Mouse (Mus musculus) stomach, embryonic 16.5 days (tissue): Measurements from ENCODE around the gene Hus1b. TPM values are rescaled to one million over a fixed set of nuclear protein-coding genes. Genes with fewer than 3 reads are reported as not detected.

Source experiments
- ATAC-seq: fragments of 200-750 bp; cut with Nextera tagmentation; 2 replicates; pipeline ENCODE4 v1.8.0; 2017; ENCODE audit warnings: moderate number of reproducible peaks, moderate TSS enrichment; ENCODE audit not compliant: insufficient read depth, low FRiP score
- H3K27ac ChIP-seq: fragments of 300-500 bp; sonication (generic); 2 replicates; pipeline ENCODE4 v1.5.1; 2014; ENCODE audit warnings: low read length
- H3K27me3 ChIP-seq: fragments of 300-500 bp; sonication (generic); 2 replicates; pipeline ENCODE4 v1.6.1; 2014; ENCODE audit warnings: low read length, control low read depth, mixed read lengths; ENCODE audit not compliant: control insufficient read depth, insufficient read depth
- H3K36me3 ChIP-seq: fragments of 300-500 bp; sonication (generic); 2 replicates; pipeline ENCODE4 v1.6.1; 2014; ENCODE audit warnings: low read length; ENCODE audit not compliant: control insufficient read depth, insufficient read depth
- H3K4me1 ChIP-seq: fragments of 300-500 bp; sonication (generic); 2 replicates; pipeline ENCODE4 v1.6.1; 2014; ENCODE audit warnings: low read length, control low read depth, mixed read lengths; ENCODE audit not compliant: control insufficient read depth, insufficient read depth
- H3K4me2 ChIP-seq: fragments of 300-500 bp; sonication (generic); 2 replicates; pipeline ENCODE4 v1.6.1; 2014; ENCODE audit warnings: low read depth, low read length, mixed read lengths
- H3K4me3 ChIP-seq: fragments of 300-500 bp; sonication (generic); replicated peaks from 2 replicates; pipeline ENCODE4 v1.5.1; 2014; ENCODE audit warnings: mild to moderate bottlenecking, low read length
- H3K9ac ChIP-seq: fragments of 300-500 bp; sonication (generic); 2 replicates; pipeline ENCODE4 v1.6.1; 2014; ENCODE audit warnings: low read length
- H3K9me3 ChIP-seq: fragments of 300-500 bp; sonication (generic); replicated peaks from 2 replicates; pipeline ENCODE4 v1.6.1; 2016; ENCODE audit warnings: low read length, control low read depth; ENCODE audit not compliant: control insufficient read depth
- WGBS: fragments of 180-500 bp; shearing (Covaris S2); extraction: QIAGEN DNeasy Blood & Tissue Kit; methylation state at CpG from one replicate; pipeline ENCODE4 v1.1.7; 2014; 5-methylcytosine and 5-hydroxymethylcytosine counted together
- polyA plus RNA-seq: library from polyadenylated mRNA; unstranded; fragments of >200 nt; fragmentation: Nextera tagmentation; extraction: Ambion mirVana; gene quantifications from 2 replicates; pipeline ENCODE4 v1.2.1, GENCODE M21; 2015

Gene Hus1b
- polyA plus RNA-seq, 1 experiment from 2014 or later, result not detected

DNA sequence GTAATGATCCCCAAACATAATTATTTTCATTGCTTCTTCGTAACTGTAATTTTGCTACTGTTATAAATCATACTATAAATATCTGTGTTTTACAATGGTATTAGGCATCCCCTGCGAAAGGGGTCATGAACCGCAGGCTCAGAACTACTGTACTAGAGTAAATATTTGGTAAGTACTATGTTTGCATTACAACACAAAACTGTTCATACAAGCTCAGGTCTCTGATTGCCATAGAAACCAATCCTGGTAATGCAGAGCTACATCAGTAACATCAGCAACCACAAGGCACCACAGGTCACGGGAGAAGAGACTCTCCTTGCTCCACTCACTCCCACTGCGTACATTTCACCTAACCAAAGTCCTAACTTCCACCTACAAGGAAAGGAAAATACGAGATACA, 23.3 kb downstream of the Hus1b start:
- Histone ChIP-seq H3K4me2 (no peak overlapping the region), H3K4me1 (no peaks in the 10 kb centered on the region), H3K27me3 (no peaks in the 10 kb centered on the region), H3K36me3 (no peaks in the 10 kb centered on the region), H3K9ac (no peak overlapping the region), H3K4me3 (no peak overlapping the region), H3K27ac (no peak overlapping the region), H3K9me3 (no peaks in the 10 kb centered on the region)
- no peak for ATAC-seq
- WGBS, result 57% methylated on average over 6 of the region's 6 CpGs

DNA sequence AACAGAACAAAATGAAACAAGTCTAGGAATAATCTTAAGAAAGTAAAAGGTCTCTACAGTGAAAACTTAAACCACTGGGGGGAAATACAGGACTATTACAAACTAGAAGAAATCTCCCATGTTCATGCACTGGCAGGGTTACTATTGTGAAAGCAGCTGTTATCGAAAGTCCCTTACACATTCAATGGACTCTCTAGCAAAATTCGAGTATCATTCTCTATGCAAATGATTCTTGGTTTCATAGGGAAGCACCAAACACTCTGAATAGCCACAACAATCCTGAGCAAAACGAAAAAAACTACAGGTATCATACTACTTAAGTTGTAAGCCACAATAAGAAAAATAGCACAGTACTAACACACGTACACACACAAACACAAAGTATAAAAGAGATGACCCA, 25.6 kb downstream of the Hus1b start:
- no peak overlapping the region for H3K27ac ChIP-seq
- no peaks in the 10 kb centered on the region for H3K9me3 ChIP-seq
- no peak overlapping the region for H3K4me3 ChIP-seq
- H3K27me3 ChIP-seq, result no peaks in the 10 kb centered on the region
- 88% methylated on average over 4 of the region's 4 CpGs for WGBS
- no peak overlapping the region for H3K4me2 ChIP-seq
- H3K4me1 ChIP-seq, result no peaks in the 10 kb centered on the region
- no peak for ATAC-seq
- H3K36me3 ChIP-seq, result no peaks in the 10 kb centered on the region
- H3K9ac ChIP-seq, result no peak overlapping the region

DNA sequence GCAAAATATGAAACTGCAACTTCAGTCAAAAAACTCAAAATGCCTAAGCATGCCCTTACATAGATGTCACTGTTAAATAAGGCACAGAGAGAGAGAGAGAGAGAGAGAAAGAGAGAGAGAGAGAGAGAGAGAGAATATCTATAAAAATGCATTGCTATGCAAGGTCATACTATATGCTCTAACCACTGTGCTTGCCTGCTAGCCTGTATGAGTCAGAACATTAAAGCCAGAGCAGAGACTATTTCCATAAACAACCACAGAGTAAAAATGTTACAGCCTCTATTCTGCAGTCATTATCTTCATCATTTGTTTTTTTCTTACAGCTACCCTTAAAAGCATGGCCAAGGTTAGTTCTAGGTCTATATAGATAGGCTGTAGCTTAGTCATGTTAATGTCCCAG, 33.8 kb downstream of the Hus1b start:
- Histone ChIP-seq H3K36me3 (no peaks in the 10 kb centered on the region), H3K27me3 (no peaks in the 10 kb centered on the region), H3K9me3 (no peaks in the 10 kb centered on the region), H3K4me3 (no peak overlapping the region), H3K4me2 (no peak overlapping the region), H3K9ac (no peak overlapping the region), H3K4me1 (peaks cover 4% of the 10 kb centered on the region; the same call in 1 of the 2 replicates), H3K27ac (no peak overlapping the region)
- no peak for ATAC-seq

DNA sequence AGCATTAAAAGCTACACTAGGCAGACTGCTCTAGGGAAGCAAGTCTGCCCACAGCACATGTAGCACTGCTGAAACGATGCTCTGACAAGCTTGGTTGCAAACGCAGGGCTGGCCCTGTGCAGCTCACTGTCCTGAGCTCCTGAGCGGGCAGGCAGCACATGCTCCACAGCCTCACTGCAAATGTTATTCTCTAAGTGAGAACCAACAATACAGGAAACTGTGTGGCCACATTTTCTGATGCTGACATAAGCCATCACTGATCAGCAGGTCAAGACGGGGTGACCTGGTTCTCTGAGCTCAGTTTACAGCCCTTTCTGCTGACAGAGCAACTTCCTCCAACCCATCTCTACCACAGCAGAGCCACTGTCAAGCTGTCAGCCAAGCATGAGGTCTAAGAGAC, 34.5 kb downstream of the Hus1b start:
- H3K27ac ChIP-seq, result no peak overlapping the region
- H3K4me1 ChIP-seq, result peaks cover 4% of the 10 kb centered on the region; the same call in 1 of the 2 replicates
- peak overlapping the region; percentile 3; the same call in 1 of the 2 replicates for H3K9ac ChIP-seq
- no peaks in the 10 kb centered on the region for H3K9me3 ChIP-seq
- no peaks in the 10 kb centered on the region for H3K27me3 ChIP-seq
- H3K4me3 ChIP-seq, result no peak overlapping the region
- no peaks in the 10 kb centered on the region for H3K36me3 ChIP-seq
- WGBS, result 21% methylated on average over 4 of the region's 4 CpGs
- no peak overlapping the region for H3K4me2 ChIP-seq
- ATAC-seq, result no peak

DNA sequence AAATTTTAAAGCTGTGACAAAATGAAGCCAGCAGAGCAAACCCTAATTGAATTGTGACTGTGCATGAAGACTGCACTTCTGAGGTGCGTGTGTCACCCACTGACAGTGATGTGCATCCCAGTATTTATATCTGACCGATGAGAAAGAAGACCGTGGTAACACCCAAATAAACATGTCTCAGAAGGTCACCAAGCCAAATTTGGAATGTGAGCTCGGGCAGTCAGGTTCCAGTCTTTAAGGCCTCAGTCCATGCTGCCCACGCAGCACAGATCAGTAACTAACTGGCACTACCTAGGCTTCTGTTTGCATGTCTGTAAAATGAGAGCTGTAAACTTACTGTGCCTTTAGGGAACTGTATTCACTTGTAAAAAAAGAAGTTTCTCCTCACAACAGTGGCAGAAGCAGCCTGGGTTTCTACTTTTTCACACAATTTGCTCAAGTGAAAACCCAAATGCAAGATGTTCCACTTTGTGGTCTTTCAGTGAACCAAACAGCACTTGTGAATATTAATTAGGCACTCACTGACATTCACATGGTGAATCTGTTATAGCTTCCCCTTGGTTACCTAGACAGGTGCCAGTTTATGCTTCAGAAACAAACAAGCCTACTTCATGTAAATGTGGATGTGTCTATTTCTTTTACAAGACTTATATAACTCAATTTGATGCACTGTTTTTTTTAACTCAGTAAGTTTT, 35.5 kb downstream of the Hus1b start:
- Histone ChIP-seq H3K4me3 (no peak overlapping the region), H3K9me3 (no peaks in the 10 kb centered on the region), H3K4me2 (no peak overlapping the region), H3K9ac (no peak overlapping the region), H3K27me3 (no peaks in the 10 kb centered on the region), H3K36me3 (no peaks in the 10 kb centered on the region), H3K4me1 (peaks cover 4% of the 10 kb centered on the region; the same call in 1 of the 2 replicates), H3K27ac (no peak overlapping the region)
- no peak for ATAC-seq
- 45% methylated on average over 5 of the region's 5 CpGs for WGBS

DNA sequence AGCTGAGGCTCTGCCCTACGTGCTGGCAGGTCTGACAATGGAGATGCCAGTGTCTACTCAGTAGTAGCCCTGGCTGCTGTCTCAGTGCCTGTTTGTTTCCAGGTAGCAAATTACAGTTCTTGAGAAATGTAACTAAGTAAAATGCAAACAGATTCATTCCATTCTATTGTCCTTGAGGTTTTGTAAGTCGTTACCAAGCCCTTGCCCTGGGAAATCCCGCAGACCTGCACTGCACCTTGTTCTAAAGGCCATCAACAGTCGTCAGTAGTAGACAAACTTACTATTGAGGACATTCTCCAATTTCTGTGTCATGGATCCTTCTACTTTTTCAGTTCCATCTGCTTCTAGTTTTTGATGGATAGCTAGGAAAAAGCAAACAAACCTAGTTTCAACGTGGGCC, 36.7 kb downstream of the Hus1b start:
- no peaks in the 10 kb centered on the region for H3K36me3 ChIP-seq
- no peak overlapping the region for H3K4me2 ChIP-seq
- no peaks in the 10 kb centered on the region for H3K27me3 ChIP-seq
- 52% methylated on average over 5 of the region's 5 CpGs for WGBS
- ATAC-seq, result no peak
- no peak overlapping the region for H3K27ac ChIP-seq
- no peak overlapping the region for H3K9ac ChIP-seq
- H3K4me3 ChIP-seq, result no peak overlapping the region
- H3K4me1 ChIP-seq, result peaks cover 4% of the 10 kb centered on the region; the same call in 1 of the 2 replicates
- no peaks in the 10 kb centered on the region for H3K9me3 ChIP-seq

DNA sequence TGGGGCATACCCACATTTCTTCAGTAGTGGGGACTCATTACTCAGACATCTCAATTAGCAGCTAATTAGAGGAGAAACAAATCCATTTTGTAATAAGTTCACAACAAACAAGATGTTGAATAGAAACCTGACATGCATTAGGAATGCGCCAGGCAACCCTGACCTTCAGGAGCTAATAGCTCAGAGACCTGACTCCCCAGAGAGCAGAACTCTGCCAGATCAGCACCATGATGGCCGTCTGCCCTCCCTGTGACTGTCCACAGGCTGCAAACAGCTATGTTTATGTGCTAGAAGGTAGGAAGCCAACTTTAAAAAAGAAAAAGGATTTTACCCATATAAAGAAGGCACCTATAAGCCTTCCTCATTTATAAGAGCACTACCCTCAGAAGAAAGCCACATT, 45.3 kb downstream of the Hus1b start:
- WGBS, result 69% methylated on average over 2 of the region's 2 CpGs
- Histone ChIP-seq H3K9ac (no peak overlapping the region), H3K4me3 (no peak overlapping the region), H3K9me3 (no peaks in the 10 kb centered on the region), H3K27ac (no peak overlapping the region), H3K4me1 (no peaks in the 10 kb centered on the region), H3K36me3 (no peaks in the 10 kb centered on the region), H3K4me2 (no peak overlapping the region), H3K27me3 (no peaks in the 10 kb centered on the region)
- no peak for ATAC-seq

DNA sequence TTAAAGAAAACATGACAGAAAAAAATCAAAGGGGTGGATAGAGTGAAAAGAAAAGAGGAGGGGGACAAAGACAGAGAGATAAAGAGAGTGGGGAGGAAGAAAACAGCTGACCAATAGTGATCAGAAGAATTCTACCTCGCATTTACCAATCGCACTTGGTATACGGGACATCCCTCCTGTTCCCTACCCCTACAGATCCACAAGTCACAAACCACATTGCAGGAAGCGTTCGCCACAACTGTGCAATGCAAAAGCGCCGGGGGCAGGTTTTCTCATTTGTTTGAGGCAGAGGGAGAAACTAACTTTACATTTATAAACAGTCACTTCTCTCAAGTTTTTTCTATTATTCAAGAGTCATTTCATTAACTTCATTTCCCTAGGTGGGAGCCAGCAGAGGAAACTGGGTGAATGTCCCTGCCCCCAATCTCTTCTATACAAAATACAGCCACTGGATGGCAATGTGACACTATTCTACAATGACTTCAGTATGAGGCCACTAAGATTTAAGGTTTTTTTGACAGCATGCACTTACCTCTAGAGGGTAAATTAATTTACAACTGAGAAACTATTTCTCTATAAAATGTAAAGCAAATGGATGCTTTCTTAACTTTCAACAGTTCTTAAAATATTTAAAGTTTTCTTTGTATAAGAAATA, 46.0 kb downstream of the Hus1b start:
- 83% methylated on average over 7 of the region's 7 CpGs for WGBS
- ATAC-seq, result no peak
- Histone ChIP-seq H3K9me3 (no peaks in the 10 kb centered on the region), H3K4me1 (no peaks in the 10 kb centered on the region), H3K4me2 (no peak overlapping the region), H3K36me3 (no peaks in the 10 kb centered on the region), H3K27me3 (no peaks in the 10 kb centered on the region), H3K9ac (no peak overlapping the region), H3K4me3 (no peak overlapping the region), H3K27ac (no peak overlapping the region)
